Mouse (Mus musculus) liver, adult 2 months (tissue): ENCODE data around the gene Olfr187. TPM values are rescaled to one million over a fixed set of nuclear protein-coding genes. Genes with fewer than 3 reads are reported as not detected.

Experiments
- DNase-seq: peaks from one replicate; pipeline ENCODE4 v3.0.0-alpha.2; 2011; ENCODE audit warnings: low read depth, low spot score; ENCODE audit errors: extremely low read depth
- H3K27ac ChIP-seq: fragments of 200-500 bp; replicated peaks from 2 replicates; pipeline ENCODE4 v1.5.1; 2012; ENCODE audit warnings: low read depth, mild to moderate bottlenecking, control low read depth, inconsistent platforms, low read length; ENCODE audit not compliant: insufficient read depth
- H3K27me3 ChIP-seq: fragments of 200-500 bp; 2 replicates; pipeline ENCODE4 v1.6.1; 2012; ENCODE audit warnings: mild to moderate bottlenecking, moderate library complexity, low read length, inconsistent platforms; ENCODE audit not compliant: control insufficient read depth, insufficient read depth
- H3K36me3 ChIP-seq: fragments of 200-500 bp; 2 replicates; pipeline ENCODE4 v1.6.1; 2012; ENCODE audit warnings: low read length, inconsistent platforms; ENCODE audit not compliant: control insufficient read depth, insufficient read depth
- H3K4me1 ChIP-seq: fragments of 200-500 bp; 2 replicates; pipeline ENCODE4 v1.6.1; 2011; ENCODE audit warnings: low read length; ENCODE audit not compliant: control insufficient read depth, insufficient read depth
- H3K4me3 ChIP-seq: fragments of 200-500 bp; 2 replicates; pipeline ENCODE4 v1.5.1; 2011; ENCODE audit warnings: low read depth, mild to moderate bottlenecking, control low read depth, low read length, moderate library complexity; ENCODE audit not compliant: insufficient read depth
- H3K79me2 ChIP-seq: fragments of 200-500 bp; 2 replicates; pipeline ENCODE4 v1.6.1; 2012; ENCODE audit warnings: inconsistent platforms, mild to moderate bottlenecking, low read length, moderate library complexity; ENCODE audit not compliant: control insufficient read depth, insufficient read depth
- H3K9ac ChIP-seq: fragments of 200-500 bp; 2 replicates; pipeline ENCODE4 v1.6.1; 2012; ENCODE audit warnings: low read depth, mild to moderate bottlenecking, control low read depth, inconsistent platforms, low read length
- CTCF ChIP-seq: fragments of 200-500 bp; IDR thresholded peaks from 2 replicates; pipeline ENCODE4 v1.5.1; 2011; ENCODE audit warnings: low read depth, low read length, control low read depth
- POLR2A ChIP-seq: fragments of 200-500 bp; IDR thresholded peaks from 2 replicates; pipeline ENCODE4 v1.6.1; 2011; ENCODE audit warnings: low read length, control low read depth; ENCODE audit not compliant: insufficient read depth; ENCODE audit errors: extremely low read depth
- WGBS: fragments of 180-500 bp; shearing (Covaris S2); methylation state at CpG from one replicate; pipeline ENCODE4 v1.1.7; 2018; 5-methylcytosine and 5-hydroxymethylcytosine counted together
- polyA plus RNA-seq: library from polyadenylated mRNA; depleted of rRNA; stranded (reverse); fragments of >200 nt; gene quantifications from 2 replicates; pipeline ENCODE4 v1.2.3, GENCODE M21; 2012
- total RNA-seq: library from RNA; depleted of rRNA; stranded (reverse); fragments of >200 nt; gene quantifications from 2 replicates; pipeline ENCODE4 v1.2.3, GENCODE M21; 2014

Olfr187 gene
- total and polyA plus RNA-seq, 2 experiments, result not detected

DNA sequence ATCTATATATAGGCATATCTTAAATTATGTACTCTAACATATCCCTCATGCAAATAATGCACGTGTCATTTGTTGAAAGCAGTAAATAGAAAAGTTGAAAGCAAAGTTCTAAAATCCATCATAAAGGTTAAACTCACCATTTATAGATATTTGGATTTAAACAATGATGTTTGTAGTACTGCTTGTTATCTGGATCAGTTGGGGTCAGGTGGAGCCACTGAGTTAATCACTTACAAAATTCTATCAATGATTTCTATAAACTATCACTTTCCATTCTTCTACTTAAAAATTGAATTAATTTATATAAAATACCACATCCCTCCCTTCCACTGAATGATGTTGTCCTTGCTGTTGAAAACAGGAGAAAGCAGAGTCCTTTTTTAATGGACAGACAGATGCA lies 9.3 kb upstream of the Olfr187 start:
- no peaks in the 10 kb centered on the region for H3K36me3 ChIP-seq
- TF ChIP-seq POLR2A (no peak), CTCF (no peak)
- H3K9ac ChIP-seq, result no peak overlapping the region
- no peaks in the 10 kb centered on the region for H3K4me1 ChIP-seq
- WGBS, result 55% methylated on average over 1 of the region's 1 CpGs
- H3K27me3 ChIP-seq, result no peaks in the 10 kb centered on the region
- peak; percentile 14 for DNase-seq
- H3K79me2 ChIP-seq, result no peaks in the 10 kb centered on the region
- H3K4me3 ChIP-seq, result no peak overlapping the region
- H3K27ac ChIP-seq, result no peak overlapping the region

GRCm38 (mm10) chr16:59047579-59047978 lies 8.0 kb upstream of the Olfr187 start:
- Histone ChIP-seq H3K27me3 (no peaks in the 10 kb centered on the region), H3K4me1 (no peaks in the 10 kb centered on the region), H3K27ac (no peak overlapping the region), H3K79me2 (no peaks in the 10 kb centered on the region), H3K9ac (no peak overlapping the region), H3K36me3 (no peaks in the 10 kb centered on the region), H3K4me3 (no peak overlapping the region)
- DNase-seq, result no peak
- TF ChIP-seq CTCF (no peak), POLR2A (no peak)
- 57% methylated on average over 4 of the region's 4 CpGs for WGBS

DNA sequence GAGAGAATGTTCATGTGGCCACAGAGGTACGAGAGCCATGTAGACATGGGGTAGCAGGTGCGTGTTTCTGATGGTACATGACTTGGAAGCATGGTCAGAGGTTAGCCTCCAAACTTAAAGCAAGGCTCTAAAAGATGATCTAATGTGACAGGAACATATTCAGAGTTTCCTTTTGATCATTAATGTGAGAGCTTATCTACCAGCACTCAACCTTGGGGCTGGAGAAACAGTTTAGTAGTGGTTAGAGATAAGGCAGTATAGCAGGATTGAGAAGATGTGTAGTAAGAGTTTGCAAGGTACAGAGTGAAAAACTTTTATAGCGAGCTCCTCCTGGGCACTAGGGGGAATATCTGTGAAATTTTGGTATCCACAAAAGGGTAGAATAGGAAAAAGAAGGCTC lies 6.3 kb upstream of the Olfr187 start:
- TF ChIP-seq POLR2A (no peak), CTCF (no peak)
- Histone ChIP-seq H3K27me3 (no peaks in the 10 kb centered on the region), H3K36me3 (no peaks in the 10 kb centered on the region), H3K4me1 (no peaks in the 10 kb centered on the region), H3K4me3 (no peak overlapping the region), H3K9ac (no peak overlapping the region), H3K27ac (no peak overlapping the region), H3K79me2 (no peaks in the 10 kb centered on the region)
- WGBS, result 77% methylated on average over 3 of the region's 3 CpGs
- no peak for DNase-seq

- no peak within 1 kb of the TSS for H3K27ac ChIP-seq
- no peak within 1 kb of the TSS for H3K4me3 ChIP-seq
- 88% methylated on average over 4 of the region's 4 CpGs for WGBS
- no peaks in the 10 kb centered on the region for H3K27me3 ChIP-seq
- no peak for DNase-seq
- H3K9ac ChIP-seq, result no peak within 1 kb of the TSS
- no peaks in the 10 kb centered on the region for H3K4me1 ChIP-seq
- no peaks in the 10 kb centered on the region for H3K79me2 ChIP-seq
- no peaks in the 10 kb centered on the region for H3K36me3 ChIP-seq
- no peak for TF ChIP-seq CTCF
Observed at GRCm38 (mm10) chr16:59030191-59030590, 9.4 kb downstream of the Olfr187 start, which contains the start of gene Olfr186. Gene Olfr186 (minus strand): TSS chr16:59030291.

DNA sequence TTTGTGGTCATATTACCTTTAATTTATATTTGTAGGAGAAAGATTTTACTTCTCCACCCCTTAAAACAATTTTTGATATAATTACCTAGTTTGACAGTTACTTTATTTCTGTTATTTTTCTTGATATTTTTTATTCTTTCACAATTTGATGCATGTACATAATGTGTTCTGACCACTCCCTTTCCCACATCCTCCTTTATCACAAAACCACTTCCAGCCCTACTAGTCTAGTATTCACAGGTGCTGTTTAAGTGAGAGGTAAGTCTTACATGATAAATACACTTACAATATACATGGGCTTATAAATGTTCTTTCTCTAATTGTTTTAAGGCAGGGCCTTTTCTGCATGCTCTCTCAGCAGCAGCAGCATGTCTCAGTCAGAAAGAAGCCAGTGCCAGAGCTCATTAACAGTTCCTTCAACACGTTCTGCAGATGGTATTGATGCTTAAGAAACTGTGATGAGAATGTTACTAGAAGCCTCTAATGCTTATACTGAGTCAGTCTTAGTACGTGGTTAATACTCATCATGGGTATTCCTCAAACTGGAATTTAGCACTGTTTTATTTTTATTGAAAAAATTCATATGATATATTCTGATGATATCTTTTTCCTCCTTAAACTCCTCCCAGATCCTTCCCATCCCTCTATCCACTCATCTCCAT lies 26.1 kb downstream of the Olfr187 start:
- 53% methylated on average over 2 of the region's 2 CpGs for WGBS
- Histone ChIP-seq H3K79me2 (no peaks in the 10 kb centered on the region), H3K27me3 (no peaks in the 10 kb centered on the region), H3K36me3 (no peaks in the 10 kb centered on the region), H3K9ac (no peak overlapping the region), H3K4me1 (no peaks in the 10 kb centered on the region), H3K27ac (no peak overlapping the region), H3K4me3 (no peak overlapping the region)
- DNase-seq, result no peak
- no peak for TF ChIP-seq POLR2A
- no peak for TF ChIP-seq CTCF

DNA sequence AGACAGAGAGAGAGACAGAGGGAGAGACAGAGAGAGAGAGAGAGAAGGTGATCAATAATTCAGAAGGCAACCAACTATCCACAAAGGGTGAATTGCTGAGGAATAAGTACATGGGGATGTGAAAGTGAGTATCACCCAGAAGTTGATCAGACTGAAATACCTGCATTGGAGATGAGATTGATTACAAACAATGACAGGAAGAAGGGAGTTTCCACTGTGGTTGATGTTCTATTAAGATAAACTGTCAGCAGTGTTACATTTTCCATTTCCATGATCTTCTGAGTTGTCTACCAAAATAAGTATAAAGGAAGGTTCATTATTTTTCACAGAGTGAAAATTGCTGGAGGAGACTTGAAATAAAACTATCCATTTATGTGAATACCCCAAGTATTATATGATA lies 32.4 kb downstream of the Olfr187 start:
- Histone ChIP-seq H3K4me3 (no peak overlapping the region), H3K36me3 (no peaks in the 10 kb centered on the region), H3K9ac (no peak overlapping the region), H3K27me3 (no peaks in the 10 kb centered on the region), H3K27ac (no peak overlapping the region), H3K79me2 (no peaks in the 10 kb centered on the region), H3K4me1 (no peaks in the 10 kb centered on the region)
- no peak for DNase-seq
- TF ChIP-seq CTCF, result no peak
- no peak for TF ChIP-seq POLR2A
